Mouse (Mus musculus) E14TG2a.4 (cell line): Measurements from ENCODE around the gene Mtus2.

ENCODE experiments used
- H3K27me3 ChIP-seq: 2 replicates; pipeline ENCODE4 v1.6.1; 2014; ENCODE audit warnings: low read length, control low read depth; ENCODE audit not compliant: insufficient read depth
- H3K36me3 ChIP-seq: 2 replicates; pipeline ENCODE4 v1.6.1; 2014; ENCODE audit warnings: low read length, control low read depth; ENCODE audit not compliant: insufficient read depth
- H3K4me1 ChIP-seq: replicated peaks from 2 replicates; pipeline ENCODE4 v1.6.1; 2014; ENCODE audit warnings: low read depth, low read length, control low read depth
- H3K4me3 ChIP-seq: replicated peaks from 2 replicates; pipeline ENCODE4 v1.5.1; 2014; ENCODE audit warnings: mild to moderate bottlenecking, low read length
- H3K9me3 ChIP-seq: 2 replicates; pipeline ENCODE4 v1.6.1; 2014; ENCODE audit warnings: low read length, control low read depth
- CTCF ChIP-seq: conservative IDR thresholded peaks from 2 replicates; pipeline ENCODE4 v1.5.1; 2014; ENCODE audit warnings: low read length
- NANOG ChIP-seq: IDR thresholded peaks from 2 replicates; pipeline ENCODE4 v1.6.1; 2014; ENCODE audit warnings: borderline replicate concordance, low read length, mixed read lengths
- POU5F1 ChIP-seq: IDR thresholded peaks from 2 replicates; pipeline ENCODE4 v1.6.1; 2014; ENCODE audit warnings: low read length, borderline replicate concordance

The Mtus2 gene

DNA sequence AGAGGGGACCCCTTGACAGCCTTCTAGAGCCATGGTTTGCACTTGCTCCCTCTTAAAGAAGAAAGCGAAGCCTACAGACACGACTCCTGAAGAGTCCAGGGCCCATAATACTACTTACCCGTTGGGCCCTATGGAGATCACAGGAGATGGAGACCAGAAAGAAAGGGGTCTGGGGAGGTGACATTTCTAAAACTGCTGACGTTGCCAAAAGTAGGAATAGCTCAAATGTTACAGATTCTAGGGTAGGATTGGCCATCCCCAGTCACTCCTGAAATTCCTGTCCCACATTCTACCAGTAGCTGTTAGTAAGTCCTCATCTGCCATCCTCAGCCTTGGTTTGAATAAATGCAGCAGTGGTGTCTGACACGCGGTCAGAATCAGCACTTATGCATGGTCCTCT is 325.0 kb downstream of the Mtus2 start:
- no peak overlapping the region for H3K4me3 ChIP-seq
- H3K9me3 ChIP-seq: no peaks in the 10 kb centered on the region
- peaks cover 11% of the 10 kb centered on the region; the same call in 1 of the 2 replicates for H3K4me1 ChIP-seq
- no peak for TF ChIP-seq CTCF
- no peak for TF ChIP-seq POU5F1
- no peak for TF ChIP-seq NANOG
- no peaks in the 10 kb centered on the region for H3K36me3 ChIP-seq
- H3K27me3 ChIP-seq: peaks cover 29% of the 10 kb centered on the region

DNA sequence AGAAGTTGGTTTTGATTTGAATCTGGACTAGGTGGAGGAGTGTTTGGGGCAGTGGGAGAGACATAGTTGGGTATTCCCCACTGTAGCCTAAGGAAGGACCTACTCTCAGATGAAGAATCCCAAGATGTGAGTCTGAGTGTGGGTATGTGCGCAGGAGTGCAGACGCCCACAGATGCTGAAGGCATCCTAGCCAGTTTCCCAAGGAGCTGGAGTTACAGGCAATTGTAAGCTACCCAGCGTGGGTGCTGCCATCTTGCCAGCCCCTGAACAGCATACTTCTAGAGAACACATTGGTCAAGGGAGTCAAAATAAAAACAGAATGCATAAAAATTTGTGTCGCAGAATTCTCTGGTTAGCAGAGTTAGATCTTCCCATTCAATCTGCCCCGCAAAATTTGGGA is 325.5 kb downstream of the Mtus2 start:
- Histone ChIP-seq H3K4me1 (peaks cover 11% of the 10 kb centered on the region; the same call in 1 of the 2 replicates), H3K36me3 (no peaks in the 10 kb centered on the region), H3K27me3 (peaks cover 35% of the 10 kb centered on the region), H3K4me3 (no peak overlapping the region), H3K9me3 (no peaks in the 10 kb centered on the region)
- TF ChIP-seq NANOG (no peak), CTCF (no peak), POU5F1 (no peak)

GRCm38 (mm10) chr5:148283177-148283576 is 326.1 kb downstream of the Mtus2 start:
- no peaks in the 10 kb centered on the region for H3K9me3 ChIP-seq
- peaks cover 36% of the 10 kb centered on the region for H3K27me3 ChIP-seq
- H3K4me3 ChIP-seq: no peak overlapping the region
- H3K36me3 ChIP-seq: no peaks in the 10 kb centered on the region
- H3K4me1 ChIP-seq: peaks cover 6% of the 10 kb centered on the region; the same call in 1 of the 2 replicates
- TF ChIP-seq POU5F1 (no peak), CTCF (no peak)

GRCm38 (mm10) chr5:148283584-148283983 is 326.5 kb downstream of the Mtus2 start:
- H3K36me3 ChIP-seq: no peaks in the 10 kb centered on the region
- no peaks in the 10 kb centered on the region for H3K9me3 ChIP-seq
- peaks cover 40% of the 10 kb centered on the region for H3K27me3 ChIP-seq
- H3K4me1 ChIP-seq: peaks cover 6% of the 10 kb centered on the region; the same call in 1 of the 2 replicates
- H3K4me3 ChIP-seq: no peak overlapping the region
- no peak for TF ChIP-seq POU5F1

- Histone ChIP-seq H3K27me3 (peaks cover 46% of the 10 kb centered on the region), H3K9me3 (peaks cover 7% of the 10 kb centered on the region), H3K4me3 (no peak overlapping the region), H3K36me3 (no peaks in the 10 kb centered on the region), H3K4me1 (peaks cover 13% of the 10 kb centered on the region)
- TF ChIP-seq CTCF (no peak), NANOG (no peak), POU5F1 (no peak)
Measured at GRCm38 (mm10) chr5:148287529-148287928, 330.4 kb downstream of the Mtus2 start.

- Histone ChIP-seq H3K4me1 (peaks cover 19% of the 10 kb centered on the region), H3K4me3 (peak overlapping the region; percentile 69), H3K27me3 (peaks cover 43% of the 10 kb centered on the region), H3K36me3 (no peaks in the 10 kb centered on the region), H3K9me3 (peaks cover 7% of the 10 kb centered on the region)
- TF ChIP-seq CTCF: no peak
- TF ChIP-seq NANOG: no peak
- TF ChIP-seq POU5F1: no peak
Measured at GRCm38 (mm10) chr5:148288804-148289203, 331.7 kb downstream of the Mtus2 start.

DNA sequence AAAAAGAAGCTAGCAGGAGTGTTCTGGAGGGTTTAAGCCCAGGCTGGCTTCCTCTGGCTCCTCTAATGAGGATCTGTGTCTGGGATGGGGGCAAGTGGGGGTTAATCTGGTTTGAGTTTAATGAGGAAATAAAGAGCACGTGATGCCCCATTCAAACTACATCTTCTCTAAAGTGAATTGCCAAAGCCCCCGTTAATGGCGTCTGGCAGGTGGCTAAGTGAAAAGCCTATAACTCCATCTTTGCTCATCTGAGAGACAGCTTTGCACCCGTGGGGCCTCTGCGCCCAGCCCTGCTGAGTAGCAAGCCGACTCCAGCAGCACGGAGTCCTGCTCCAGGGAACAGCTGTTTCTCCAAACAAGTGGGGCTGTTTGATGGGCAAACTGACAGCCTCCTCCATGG is 332.8 kb downstream of the Mtus2 start:
- H3K4me1 ChIP-seq: peaks cover 19% of the 10 kb centered on the region
- no peak overlapping the region for H3K4me3 ChIP-seq
- H3K9me3 ChIP-seq: peaks cover 7% of the 10 kb centered on the region
- TF ChIP-seq POU5F1 (no peak), NANOG (no peak), CTCF (no peak)
- no peaks in the 10 kb centered on the region for H3K36me3 ChIP-seq
- peaks cover 44% of the 10 kb centered on the region for H3K27me3 ChIP-seq

- H3K4me1 ChIP-seq: peaks cover 19% of the 10 kb centered on the region
- no peak for TF ChIP-seq POU5F1
- TF ChIP-seq NANOG: no peak
- peak; percentile 73 for TF ChIP-seq CTCF
- H3K27me3 ChIP-seq: peaks cover 39% of the 10 kb centered on the region
- H3K9me3 ChIP-seq: peaks cover 7% of the 10 kb centered on the region
- H3K36me3 ChIP-seq: no peaks in the 10 kb centered on the region
- 0 out of 2 replicates have a peak overlapping the region, but pooled peaks have one; percentile 3 for H3K4me3 ChIP-seq
Measured at GRCm38 (mm10) chr5:148292862-148293261, 335.7 kb downstream of the Mtus2 start.

- Histone ChIP-seq H3K27me3 (peaks cover 37% of the 10 kb centered on the region), H3K4me1 (peaks cover 18% of the 10 kb centered on the region), H3K4me3 (0 out of 2 replicates have a peak overlapping the region, but pooled peaks have one; percentile 3), H3K36me3 (no peaks in the 10 kb centered on the region), H3K9me3 (peaks cover 7% of the 10 kb centered on the region)
- TF ChIP-seq POU5F1: no peak
- no peak for TF ChIP-seq NANOG
- TF ChIP-seq CTCF: peak; percentile 99
Measured at GRCm38 (mm10) chr5:148293346-148293745, 336.2 kb downstream of the Mtus2 start.
